Mouse (Mus musculus) lung, embryonic 15.5 days (tissue): ENCODE measurements around the gene Rtl3. TPM values are rescaled to one million over a fixed set of nuclear protein-coding genes. Genes with fewer than 3 reads are reported as not detected.

Experiments
- polyA plus RNA-seq: library from polyadenylated mRNA; unstranded; fragments of >200 nt; fragmentation: Nextera tagmentation; extraction: Ambion mirVana; gene quantifications from 2 replicates; pipeline ENCODE4 v1.2.1, GENCODE M21; 2015

Gene Rtl3
- polyA plus RNA-seq, 1 experiment from 2014 or later, result 11.8 TPM

Other genes starting within 250 kb of the Rtl3 start
- gene Cysltr1, start 237.0 kb downstream of the Rtl3 start, polyA plus RNA-seq, result 3.5 and 4.9 TPM in 2 replicates
- gene Lpar4, start 80.0 kb upstream of the Rtl3 start, polyA plus RNA-seq, result 18.2 and 19.3 TPM in 2 replicates
- gene P2ry10, start 247.8 kb upstream of the Rtl3 start, polyA plus RNA-seq, result 0.18 and 0.92 TPM in 2 replicates